Mouse (Mus musculus) urinary bladder, postnatal 25 days (tissue): ENCODE data around the gene Kifc3.

Experiments used
- DNase-seq: peaks from one replicate; pipeline ENCODE4 v3.0.0; 2022; ENCODE audit warnings: low spot score

The Kifc3 gene

DNA sequence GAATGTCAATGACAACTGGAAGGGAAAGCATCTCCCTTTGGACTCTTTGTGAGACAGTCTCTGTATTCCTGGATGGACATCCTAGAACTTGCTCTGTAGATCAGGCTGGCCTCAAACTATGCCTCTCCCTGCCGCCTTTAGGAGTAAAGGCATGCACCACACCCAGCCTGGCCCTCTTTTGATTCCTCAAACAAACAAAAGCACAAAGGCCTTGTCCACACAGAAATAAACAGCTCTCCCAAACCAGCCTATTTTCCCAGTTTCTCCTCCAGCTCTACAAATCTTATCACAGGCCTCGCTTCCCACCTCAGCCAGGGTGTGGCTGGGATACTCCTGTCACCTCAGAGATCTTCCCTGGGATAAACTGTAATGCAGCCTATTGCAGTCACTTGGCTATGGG lies 68.4 kb downstream of the Kifc3 start:
- no peak for DNase-seq

DNA sequence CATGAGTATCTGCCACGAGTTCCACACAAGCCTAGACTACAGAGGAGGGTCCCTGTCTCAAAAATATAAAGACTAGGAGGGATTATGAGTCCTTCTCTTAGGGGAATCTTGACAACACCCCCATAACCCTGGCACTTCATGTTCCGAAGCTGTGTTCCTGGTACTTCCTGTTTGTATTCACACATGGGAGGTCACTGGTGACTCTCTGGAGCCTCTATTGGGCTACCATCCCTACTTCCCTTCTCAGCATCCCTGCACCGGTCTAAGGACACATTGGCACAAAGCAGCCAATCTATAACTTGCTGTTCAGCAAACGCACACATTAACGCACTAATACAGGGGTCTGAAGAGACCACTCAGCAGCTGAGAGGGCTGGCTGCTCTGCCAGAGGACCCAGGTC lies 70.6 kb downstream of the Kifc3 start:
- no peak for DNase-seq

DNA sequence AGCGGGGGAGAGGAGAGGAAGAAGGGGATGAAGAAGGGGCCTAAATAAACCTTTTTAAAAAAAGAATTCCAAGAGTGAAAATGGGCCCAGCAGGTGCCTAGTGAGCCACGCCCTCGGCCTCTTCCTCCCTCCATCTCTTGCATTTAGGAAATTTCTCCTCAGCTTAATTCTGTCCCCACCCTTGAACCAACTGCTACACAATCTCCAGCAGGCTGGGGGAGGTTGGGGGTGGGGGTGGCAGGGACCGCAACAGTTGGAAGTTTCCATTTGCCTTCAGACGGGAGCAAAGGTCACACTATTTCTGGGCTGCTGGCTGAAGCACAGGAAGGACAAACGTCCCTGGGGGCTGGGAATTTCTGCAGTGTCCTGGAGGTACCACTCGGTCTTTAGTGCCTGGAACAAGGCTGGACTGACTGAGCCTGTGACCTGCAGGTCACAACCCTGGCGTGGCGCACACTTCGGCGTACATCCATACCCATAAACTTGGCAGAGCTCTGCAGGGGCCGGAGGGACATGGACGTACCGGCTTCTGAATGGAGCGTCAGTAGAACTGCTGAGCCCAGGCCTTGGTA lies 71.6 kb downstream of the Kifc3 start:
- DNase-seq: no peak

DNA sequence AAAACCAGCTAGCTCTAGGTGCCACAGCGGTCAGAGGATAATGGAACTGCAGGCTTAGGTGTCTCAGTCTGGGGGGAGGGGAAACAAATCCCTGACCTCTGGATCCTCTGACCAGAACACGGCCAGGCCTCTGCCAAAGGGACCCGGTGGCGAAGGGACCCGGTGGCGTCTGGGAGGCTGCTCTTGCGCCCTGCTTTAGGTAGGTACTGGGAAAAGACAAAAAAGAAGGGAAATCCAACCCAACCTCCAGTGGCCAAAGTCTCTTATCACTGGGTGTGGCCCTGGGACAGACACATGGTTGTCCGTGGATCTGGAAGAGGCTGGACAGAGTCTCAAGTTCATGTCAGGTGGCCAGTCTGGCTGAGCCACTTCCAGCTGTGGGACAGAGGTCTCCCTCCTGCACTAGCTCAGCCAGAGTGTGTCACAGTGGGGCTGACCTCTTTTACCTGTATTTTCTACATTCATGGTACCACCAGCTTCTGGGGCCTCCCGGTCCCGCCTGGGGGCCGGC lies 73.8 kb downstream of the Kifc3 start:
- no peak for DNase-seq

DNA sequence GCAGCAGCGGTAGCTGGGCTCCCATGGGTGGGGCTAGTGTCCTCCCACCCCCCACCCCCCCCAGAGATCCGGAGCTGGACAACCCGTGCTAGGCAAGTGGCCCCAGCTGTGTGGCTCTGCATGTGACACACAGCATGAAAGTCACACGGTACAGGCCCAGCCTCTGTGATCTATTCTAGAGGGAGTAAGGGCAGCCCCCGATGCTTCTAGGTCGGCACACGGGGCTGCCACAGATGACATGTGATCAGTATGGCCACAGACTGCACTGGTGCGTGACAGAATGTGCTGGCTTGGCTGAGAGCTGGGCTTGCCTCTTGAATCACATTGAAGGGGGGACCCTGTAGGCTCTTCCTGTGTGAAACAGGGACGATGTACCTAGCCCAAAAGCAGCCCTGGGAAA lies 75.0 kb downstream of the Kifc3 start:
- no peak for DNase-seq

DNA sequence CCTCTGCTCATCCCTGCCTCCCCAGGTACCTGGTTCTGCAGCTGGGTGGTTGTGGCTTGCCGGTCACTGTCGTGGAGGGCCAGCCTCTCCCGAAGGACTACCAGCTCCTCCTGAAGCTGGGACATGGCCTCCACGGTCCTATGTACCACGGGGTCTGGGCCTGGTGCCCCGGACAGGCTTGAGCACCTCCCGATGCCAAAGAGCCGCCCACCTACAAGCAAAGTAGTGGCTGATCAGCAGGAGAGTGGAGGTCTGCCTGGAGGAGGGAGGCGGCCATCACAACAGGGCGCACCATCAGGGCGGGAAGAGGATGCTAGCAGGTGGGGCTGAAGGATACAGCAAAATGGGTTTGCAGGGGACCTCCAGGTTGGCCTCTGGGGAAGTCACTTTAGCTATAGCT lies 76.1 kb downstream of the Kifc3 start:
- no peak for DNase-seq

GRCm38 (mm10) chr8:95123455-95123854 lies 79.2 kb downstream of the Kifc3 start:
- DNase-seq: no peak

GRCm38 (mm10) chr8:95113750-95114149 lies 88.9 kb downstream of the Kifc3 start:
- DNase-seq: no peak

- no peak for DNase-seq
These were observed 89.5 kb downstream of the Kifc3 start for GRCm38 (mm10) chr8:95113108-95113507.

GRCm38 (mm10) chr8:95112594-95112993 lies 90.0 kb downstream of the Kifc3 start:
- no peak for DNase-seq

DNA sequence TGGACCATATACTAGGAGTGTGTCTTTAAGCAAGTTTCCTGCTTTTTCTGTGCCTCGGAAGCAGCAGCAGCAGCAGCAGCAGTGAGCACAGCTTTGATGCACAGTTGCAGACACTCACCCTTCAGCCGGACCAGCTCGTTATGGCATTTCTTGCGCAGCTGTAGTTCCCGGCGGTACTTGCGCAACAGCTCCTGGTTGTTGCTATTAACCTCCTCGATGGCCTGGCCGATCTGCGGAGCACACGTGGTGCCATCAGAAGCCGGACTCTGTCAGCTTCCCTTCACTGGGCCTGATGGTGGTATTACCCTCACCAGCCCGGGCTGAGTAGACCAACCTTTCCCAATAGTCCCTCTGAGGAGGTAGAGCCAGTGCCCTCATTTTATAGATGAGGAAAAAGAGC lies 95.3 kb downstream of the Kifc3 start:
- DNase-seq: no peak

DNA sequence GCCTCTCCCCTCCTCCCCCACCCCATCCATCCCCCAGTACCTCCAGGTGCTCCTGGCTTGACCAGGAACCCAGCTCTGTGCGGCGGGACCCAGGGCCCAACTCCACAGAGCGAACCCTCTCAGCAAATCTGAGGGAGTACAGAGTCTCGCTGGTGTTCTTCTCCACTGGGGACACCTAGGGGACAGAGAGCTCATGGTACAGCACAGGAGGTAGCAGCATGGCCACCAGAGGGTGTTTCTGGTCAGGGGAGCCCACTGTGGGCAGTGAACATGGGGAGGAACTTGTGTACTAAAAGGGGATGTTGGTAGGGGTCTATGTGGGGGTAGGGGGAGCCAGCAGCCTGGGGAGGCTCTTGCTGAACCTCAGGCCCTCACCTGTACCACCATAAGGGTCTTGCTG lies 100.6 kb downstream of the Kifc3 start:
- no peak for DNase-seq

- peak; percentile 61 for DNase-seq
These were observed 103.6 kb downstream of the Kifc3 start for GRCm38 (mm10) chr8:95099009-95099408.

GRCm38 (mm10) chr8:95093574-95093973 lies 109.0 kb downstream of the Kifc3 start:
- no peak for DNase-seq

DNA sequence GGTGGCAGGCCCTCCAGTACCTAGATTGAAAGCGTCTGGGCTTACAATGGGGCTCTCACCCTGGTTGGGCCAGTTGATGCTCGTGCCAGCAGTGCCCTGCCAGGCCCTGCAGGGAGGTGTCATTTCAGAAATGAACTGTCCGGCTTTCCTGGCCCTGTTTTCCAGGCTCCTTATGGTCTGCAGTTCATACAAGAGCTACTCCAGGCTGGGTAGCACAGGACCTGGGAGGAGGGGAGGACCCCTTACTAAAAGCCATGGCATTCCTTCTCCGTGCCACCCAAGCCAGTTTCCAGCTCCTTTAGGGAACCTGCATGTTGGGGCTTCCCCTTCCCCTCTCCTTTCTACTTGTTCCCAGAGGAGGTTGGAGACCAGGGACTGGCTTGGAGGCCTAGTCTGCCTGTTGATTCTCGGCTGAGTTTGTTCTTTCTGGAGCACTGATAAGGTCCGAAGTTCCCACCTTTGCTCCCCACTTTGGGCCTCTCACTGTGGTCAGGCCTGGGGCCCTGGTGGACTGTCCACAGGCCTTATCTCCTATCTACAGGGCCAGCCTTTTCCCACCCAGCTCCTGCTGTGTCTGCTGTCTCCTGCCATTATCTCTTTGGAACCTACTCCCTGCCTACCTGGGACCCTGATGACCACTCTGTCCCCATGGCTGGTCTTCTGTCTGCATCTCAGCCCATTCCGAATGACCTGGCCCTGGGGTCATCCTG lies 117.0 kb downstream of the Kifc3 start:
- DNase-seq: no peak

- DNase-seq: no peak
These were observed 117.7 kb downstream of the Kifc3 start for GRCm38 (mm10) chr8:95084744-95085431.

- no peak for DNase-seq
These were observed 118.4 kb downstream of the Kifc3 start for GRCm38 (mm10) chr8:95084261-95084660.

DNA sequence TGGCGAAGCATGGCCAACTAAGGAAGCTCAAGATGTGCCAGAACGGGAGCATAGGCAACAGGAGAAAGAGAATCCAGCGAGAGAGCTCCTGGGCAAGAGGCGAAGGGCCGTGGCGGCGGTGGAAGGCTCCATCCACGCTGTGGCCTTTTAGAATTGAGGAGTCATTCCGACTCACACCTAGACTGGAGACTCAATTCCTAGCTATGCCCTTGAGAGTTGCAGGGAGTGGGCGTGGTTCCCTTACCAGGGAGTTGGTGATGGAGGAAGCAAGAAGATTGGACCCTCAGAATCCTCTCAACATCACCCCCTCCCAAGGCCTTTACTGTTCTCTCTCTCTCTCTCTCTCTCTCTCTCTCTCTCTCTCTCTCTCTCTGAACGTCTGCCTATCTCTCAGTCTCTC lies 121.0 kb downstream of the Kifc3 start:
- DNase-seq: no peak

GRCm38 (mm10) chr8:95080381-95081341 lies 122.0 kb downstream of the Kifc3 start, which contains the start of gene Katnb1:
Gene Katnb1 (plus strand): TSS chr8:95081186.
- peak; percentile 89 for DNase-seq

GRCm38 (mm10) chr8:95079305-95079704 lies 123.3 kb downstream of the Kifc3 start:
- no peak for DNase-seq

GRCm38 (mm10) chr8:95078055-95078454 lies 124.6 kb downstream of the Kifc3 start:
- DNase-seq: no peak

DNA sequence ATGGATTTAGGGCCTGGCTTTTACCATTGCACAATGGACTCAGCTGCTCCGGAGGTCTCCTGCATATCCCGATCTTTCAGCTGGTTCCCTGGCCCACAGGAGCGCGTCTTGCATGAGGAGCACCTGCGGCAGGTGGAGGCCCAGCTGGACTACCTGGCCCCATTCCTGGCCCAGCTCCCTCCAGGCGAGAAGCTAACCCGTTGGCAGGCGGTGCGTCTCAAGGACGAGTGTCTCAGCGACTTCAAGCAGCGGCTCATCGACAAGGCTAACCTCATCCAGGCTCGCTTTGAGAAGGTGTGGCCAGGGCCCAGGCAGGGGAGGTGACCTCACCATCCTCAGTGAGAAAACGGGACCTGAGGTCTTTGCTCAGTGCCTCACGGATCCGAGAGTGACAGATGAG lies 126.5 kb downstream of the Kifc3 start:
- no peak for DNase-seq
